Mouse (Mus musculus) liver, embryonic 15.5 days (tissue): ENCODE results near the gene 2010111I01Rik. TPM values are rescaled to one million over a fixed set of nuclear protein-coding genes. Genes with fewer than 3 reads are reported as not detected.

ENCODE experiments used
- ATAC-seq: fragments of 200-750 bp; cut with Nextera tagmentation; 2 replicates; pipeline ENCODE4 v1.8.0; 2017; ENCODE audit warnings: moderate number of reproducible peaks, mild to moderate bottlenecking, moderate library complexity; ENCODE audit not compliant: insufficient read depth
- H3K27ac ChIP-seq: fragments of 300-500 bp; sonication (generic); replicated peaks from 2 replicates; pipeline ENCODE4 v1.5.1; 2015; ENCODE audit warnings: mild to moderate bottlenecking, inconsistent platforms
- H3K27me3 ChIP-seq: fragments of 300-500 bp; sonication (generic); 2 replicates; pipeline ENCODE4 v1.6.1; 2015; ENCODE audit warnings: mild to moderate bottlenecking, inconsistent platforms
- H3K36me3 ChIP-seq: fragments of 300-500 bp; sonication (generic); replicated peaks from 2 replicates; pipeline ENCODE4 v1.6.1; 2015; ENCODE audit warnings: moderate library complexity, mild to moderate bottlenecking, inconsistent platforms
- H3K4me1 ChIP-seq: fragments of 300-500 bp; sonication (generic); replicated peaks from 2 replicates; pipeline ENCODE4 v1.6.1; 2015; ENCODE audit warnings: inconsistent platforms
- H3K4me2 ChIP-seq: fragments of 300-500 bp; sonication (generic); 2 replicates; pipeline ENCODE4 v1.6.1; 2015; ENCODE audit warnings: moderate library complexity, mild to moderate bottlenecking, inconsistent platforms
- H3K4me3 ChIP-seq: fragments of 300-500 bp; sonication (generic); replicated peaks from 2 replicates; pipeline ENCODE4 v1.5.1; 2015; ENCODE audit warnings: mild to moderate bottlenecking, inconsistent platforms
- H3K9ac ChIP-seq: fragments of 300-500 bp; sonication (generic); 2 replicates; pipeline ENCODE4 v1.6.1; 2015; ENCODE audit warnings: moderate library complexity, mild to moderate bottlenecking, inconsistent platforms
- H3K9me3 ChIP-seq: fragments of 300-500 bp; sonication (generic); replicated peaks from 2 replicates; pipeline ENCODE4 v1.6.1; 2016; ENCODE audit warnings: inconsistent platforms
- WGBS: fragments of 180-500 bp; shearing (Covaris S2); methylation state at CpG from one replicate; pipeline ENCODE4 v1.1.7; 2015; ENCODE audit warnings: mixed read lengths; ENCODE audit not compliant: insufficient replicate concordance; 5-methylcytosine and 5-hydroxymethylcytosine counted together
- polyA plus RNA-seq: library from polyadenylated mRNA; unstranded; fragments of >200 nt; fragmentation: Nextera tagmentation; extraction: Ambion mirVana; gene quantifications from 2 replicates; pipeline ENCODE4 v1.2.1, GENCODE M21; 2015

The 2010111I01Rik gene
- polyA plus RNA-seq, 1 experiment from 2014 or later, result 14.6 TPM

DNA sequence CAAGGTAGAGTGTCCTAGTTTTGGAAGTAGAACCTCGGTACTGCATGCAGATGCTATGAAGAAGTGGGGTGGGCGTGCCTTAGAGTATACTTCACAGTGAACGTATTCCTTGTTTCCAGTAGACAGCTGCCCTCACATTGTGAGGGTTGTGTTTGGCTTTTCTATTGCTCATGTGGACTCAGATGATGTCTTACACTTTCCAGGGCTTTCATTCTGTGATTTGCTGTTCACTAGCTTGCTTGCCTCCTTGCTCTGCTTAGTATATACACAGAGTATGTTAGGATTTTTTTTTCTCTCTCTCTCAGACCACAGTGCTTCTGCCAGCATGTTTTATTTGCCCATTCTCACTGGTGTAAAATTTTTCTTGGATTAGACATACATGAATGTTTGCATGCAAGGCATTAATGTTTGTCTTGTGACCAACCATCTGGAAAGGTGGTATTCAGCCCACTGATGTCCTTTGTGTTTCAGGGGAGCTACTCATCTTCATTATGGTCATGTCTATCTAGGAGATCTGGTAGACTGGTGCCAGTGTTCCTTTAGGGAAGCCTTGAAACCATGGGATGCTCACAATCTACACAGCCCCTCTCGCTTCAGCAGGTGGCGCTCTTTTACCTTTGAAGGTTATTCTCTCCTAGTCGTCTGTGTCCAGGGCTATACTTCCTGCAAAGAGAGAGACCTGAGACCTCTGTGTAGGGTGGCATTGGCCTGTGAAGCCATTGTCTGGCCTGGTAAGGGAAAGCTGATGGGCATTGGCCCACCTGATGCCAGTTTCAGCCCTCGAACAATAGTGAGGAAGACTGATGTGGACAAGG lies 81.7 kb downstream of the 2010111I01Rik start:
- H3K9me3 ChIP-seq, result no peaks in the 10 kb centered on the region
- no peaks in the 10 kb centered on the region for H3K36me3 ChIP-seq
- ATAC-seq, result no peak
- no peak overlapping the region for H3K27ac ChIP-seq
- WGBS, result 34% methylated on average over 7 of the region's 7 CpGs
- H3K4me3 ChIP-seq, result no peak overlapping the region
- H3K9ac ChIP-seq, result no peak overlapping the region
- no peaks in the 10 kb centered on the region for H3K27me3 ChIP-seq
- H3K4me1 ChIP-seq, result no peaks in the 10 kb centered on the region
- H3K4me2 ChIP-seq, result no peak overlapping the region

DNA sequence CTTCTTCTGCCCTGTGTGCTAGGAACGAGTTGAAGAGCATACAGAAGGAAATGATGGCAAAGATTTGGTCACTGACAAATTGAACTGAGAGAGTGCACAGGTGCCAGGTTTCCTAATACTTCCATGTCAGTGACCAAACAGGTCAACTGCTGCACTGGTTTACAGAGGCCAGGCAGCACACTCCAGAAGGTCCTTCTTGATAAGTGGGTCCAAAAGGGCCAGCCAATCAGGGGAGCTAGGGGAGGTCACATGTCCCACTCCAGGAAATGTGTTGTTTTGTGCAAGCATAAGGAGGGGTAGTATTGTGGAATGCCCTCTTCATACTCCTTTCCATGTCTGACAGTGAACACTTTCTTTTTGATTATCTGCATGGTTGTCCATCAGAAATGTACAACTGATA lies 99.0 kb downstream of the 2010111I01Rik start:
- H3K36me3 ChIP-seq, result no peaks in the 10 kb centered on the region
- 28% methylated on average over 1 of the region's 1 CpGs for WGBS
- no peaks in the 10 kb centered on the region for H3K9me3 ChIP-seq
- H3K9ac ChIP-seq, result no peak overlapping the region
- H3K27ac ChIP-seq, result no peak overlapping the region
- ATAC-seq, result peak; percentile 74
- H3K4me3 ChIP-seq, result no peak overlapping the region
- H3K4me1 ChIP-seq, result peaks cover 8% of the 10 kb centered on the region
- no peak overlapping the region for H3K4me2 ChIP-seq
- H3K27me3 ChIP-seq, result no peaks in the 10 kb centered on the region

DNA sequence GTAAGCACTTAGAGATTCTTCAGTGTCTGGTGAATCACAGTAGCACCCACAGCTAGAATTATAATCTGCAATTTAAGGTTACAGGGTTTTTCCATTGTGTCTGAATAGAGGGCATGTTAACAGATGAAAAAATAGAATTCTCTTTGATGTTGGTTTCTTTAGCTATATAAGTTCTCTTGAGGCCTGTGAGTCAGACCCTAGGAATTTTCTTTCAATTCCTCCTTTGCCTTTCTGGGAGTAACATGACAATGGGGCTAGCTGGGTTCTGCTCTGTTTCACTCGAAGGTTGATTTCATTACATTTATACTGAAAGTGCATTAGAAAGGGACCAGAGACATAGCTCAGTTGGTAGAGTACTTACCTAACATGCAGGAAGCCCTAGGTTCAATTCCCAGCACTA lies 101.9 kb downstream of the 2010111I01Rik start:
- H3K4me2 ChIP-seq, result no peak overlapping the region
- no peak overlapping the region for H3K9ac ChIP-seq
- H3K36me3 ChIP-seq, result no peaks in the 10 kb centered on the region
- no peaks in the 10 kb centered on the region for H3K27me3 ChIP-seq
- WGBS, result 43% methylated on average over 1 of the region's 1 CpGs
- no peak overlapping the region for H3K4me3 ChIP-seq
- H3K27ac ChIP-seq, result no peak overlapping the region
- no peak for ATAC-seq
- H3K9me3 ChIP-seq, result no peaks in the 10 kb centered on the region
- H3K4me1 ChIP-seq, result peaks cover 10% of the 10 kb centered on the region

- Histone ChIP-seq H3K9me3 (no peaks in the 10 kb centered on the region), H3K4me2 (no peak overlapping the region), H3K4me3 (no peak overlapping the region), H3K4me1 (peaks cover 16% of the 10 kb centered on the region), H3K27me3 (no peaks in the 10 kb centered on the region), H3K9ac (no peak overlapping the region), H3K27ac (no peak overlapping the region), H3K36me3 (no peaks in the 10 kb centered on the region)
- no peak for ATAC-seq
- WGBS, result 65% methylated on average over 4 of the region's 4 CpGs
These were observed 103.9 kb downstream of the 2010111I01Rik start for GRCm38 (mm10) chr13:63068371-63069136.

DNA sequence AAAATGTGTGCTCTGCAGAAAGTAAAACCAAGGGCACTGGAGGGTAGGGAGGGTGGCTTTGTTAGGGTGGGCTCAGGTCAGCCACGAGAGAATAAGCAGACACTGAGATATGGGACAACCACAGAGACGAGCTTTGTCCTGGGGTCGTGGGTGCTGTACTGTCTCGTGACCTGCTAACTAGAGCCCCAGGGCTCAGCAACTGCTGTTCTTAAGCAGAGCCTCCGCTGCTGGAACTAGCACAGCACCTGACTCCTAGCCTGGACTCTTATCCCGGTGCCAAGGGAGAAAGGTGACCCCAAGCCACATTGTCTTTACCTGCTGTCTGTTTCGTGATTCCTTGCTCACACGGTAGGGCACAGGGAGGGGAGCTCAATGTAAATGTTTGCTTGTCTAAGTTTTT lies 107.2 kb downstream of the 2010111I01Rik start:
- no peak overlapping the region for H3K4me2 ChIP-seq
- H3K9ac ChIP-seq, result no peak overlapping the region
- 68% methylated on average over 8 of the region's 8 CpGs for WGBS
- no peaks in the 10 kb centered on the region for H3K36me3 ChIP-seq
- no peak for ATAC-seq
- H3K27me3 ChIP-seq, result no peaks in the 10 kb centered on the region
- H3K27ac ChIP-seq, result no peak overlapping the region
- H3K9me3 ChIP-seq, result no peaks in the 10 kb centered on the region
- H3K4me1 ChIP-seq, result peaks cover 14% of the 10 kb centered on the region
- H3K4me3 ChIP-seq, result no peak overlapping the region

- ATAC-seq, result no peak
- Histone ChIP-seq H3K27ac (no peak overlapping the region), H3K9ac (no peak overlapping the region), H3K27me3 (no peaks in the 10 kb centered on the region), H3K4me1 (peaks cover 14% of the 10 kb centered on the region), H3K4me2 (no peak overlapping the region), H3K4me3 (no peak overlapping the region), H3K36me3 (no peaks in the 10 kb centered on the region), H3K9me3 (no peaks in the 10 kb centered on the region)
- WGBS, result 14% methylated on average over 3 of the region's 3 CpGs
These were observed 107.7 kb downstream of the 2010111I01Rik start for GRCm38 (mm10) chr13:63072376-63072775.

- ATAC-seq, result no peak
- Histone ChIP-seq H3K4me3 (no peak overlapping the region), H3K27me3 (no peaks in the 10 kb centered on the region), H3K4me2 (no peak overlapping the region), H3K27ac (no peak overlapping the region), H3K4me1 (peaks cover 14% of the 10 kb centered on the region), H3K9ac (no peak overlapping the region), H3K9me3 (no peaks in the 10 kb centered on the region), H3K36me3 (no peaks in the 10 kb centered on the region)
- 60% methylated on average over 9 of the region's 9 CpGs for WGBS
These were observed 109.4 kb downstream of the 2010111I01Rik start for GRCm38 (mm10) chr13:63073911-63074675.

DNA sequence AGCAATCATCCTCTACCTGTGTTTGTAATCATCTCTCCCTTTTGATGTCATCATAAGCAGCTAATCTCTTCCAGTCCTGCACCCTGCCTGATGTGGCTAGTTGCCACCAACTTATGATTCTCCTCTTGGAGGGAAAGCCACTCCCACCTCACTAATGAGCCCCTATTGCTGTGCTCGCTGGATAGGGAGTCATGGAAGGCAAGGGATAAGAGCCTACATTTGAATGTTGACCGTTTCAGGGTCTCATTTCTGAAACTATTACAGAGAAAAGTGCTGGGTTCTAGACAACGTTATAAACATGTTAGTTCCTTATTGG lies 109.9 kb downstream of the 2010111I01Rik start:
- no peaks in the 10 kb centered on the region for H3K9me3 ChIP-seq
- H3K4me2 ChIP-seq, result no peak overlapping the region
- peaks cover 14% of the 10 kb centered on the region for H3K4me1 ChIP-seq
- no peaks in the 10 kb centered on the region for H3K36me3 ChIP-seq
- no peak for ATAC-seq
- H3K27me3 ChIP-seq, result no peaks in the 10 kb centered on the region
- 62% methylated on average over 3 of the region's 3 CpGs for WGBS
- no peak overlapping the region for H3K4me3 ChIP-seq
- H3K27ac ChIP-seq, result no peak overlapping the region
- H3K9ac ChIP-seq, result no peak overlapping the region

- H3K27me3 ChIP-seq, result no peaks in the 10 kb centered on the region
- 60% methylated on average over 2 of the region's 2 CpGs for WGBS
- H3K4me3 ChIP-seq, result no peak overlapping the region
- H3K4me2 ChIP-seq, result no peak overlapping the region
- no peak overlapping the region for H3K27ac ChIP-seq
- H3K36me3 ChIP-seq, result no peaks in the 10 kb centered on the region
- H3K9ac ChIP-seq, result no peak overlapping the region
- no peak for ATAC-seq
- no peaks in the 10 kb centered on the region for H3K9me3 ChIP-seq
- peaks cover 14% of the 10 kb centered on the region for H3K4me1 ChIP-seq
These were observed 110.7 kb downstream of the 2010111I01Rik start for GRCm38 (mm10) chr13:63075331-63075855.

DNA sequence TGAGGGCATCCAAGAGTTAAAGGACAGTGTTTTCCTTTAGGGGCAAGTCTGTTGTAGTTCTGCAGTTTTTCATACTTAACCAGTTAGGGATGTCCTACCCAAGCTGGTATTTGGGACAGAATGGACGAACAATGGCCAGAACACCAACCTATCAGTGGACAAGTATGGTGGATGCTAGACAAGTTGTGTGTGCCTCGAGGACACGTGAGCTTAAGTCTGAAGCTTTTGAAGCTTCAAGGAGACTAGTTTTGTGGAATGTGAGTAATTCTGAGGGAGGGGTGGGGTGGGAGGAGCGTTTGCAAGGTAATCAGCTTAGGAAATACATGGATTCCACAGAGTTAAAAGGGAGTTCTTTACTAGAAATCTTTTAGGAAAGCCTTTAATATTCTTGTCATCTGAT lies 115.5 kb downstream of the 2010111I01Rik start:
- WGBS, result 57% methylated on average over 4 of the region's 4 CpGs
- Histone ChIP-seq H3K36me3 (no peaks in the 10 kb centered on the region), H3K27ac (no peak overlapping the region), H3K9ac (no peak overlapping the region), H3K27me3 (no peaks in the 10 kb centered on the region), H3K4me3 (no peak overlapping the region), H3K4me2 (no peak overlapping the region), H3K9me3 (no peaks in the 10 kb centered on the region), H3K4me1 (no peaks in the 10 kb centered on the region)
- ATAC-seq, result no peak

GRCm38 (mm10) chr13:63080823-63081222 lies 116.1 kb downstream of the 2010111I01Rik start:
- H3K4me2 ChIP-seq, result no peak overlapping the region
- no peak overlapping the region for H3K9ac ChIP-seq
- H3K27me3 ChIP-seq, result no peaks in the 10 kb centered on the region
- no peak overlapping the region for H3K27ac ChIP-seq
- WGBS, result 62% methylated on average over 2 of the region's 2 CpGs
- H3K4me3 ChIP-seq, result no peak overlapping the region
- no peaks in the 10 kb centered on the region for H3K4me1 ChIP-seq
- no peaks in the 10 kb centered on the region for H3K9me3 ChIP-seq
- no peaks in the 10 kb centered on the region for H3K36me3 ChIP-seq
- ATAC-seq, result no peak
